Comparison of ENCODE assay signal across 28 mouse cellular contexts in the genomic region with DNA sequence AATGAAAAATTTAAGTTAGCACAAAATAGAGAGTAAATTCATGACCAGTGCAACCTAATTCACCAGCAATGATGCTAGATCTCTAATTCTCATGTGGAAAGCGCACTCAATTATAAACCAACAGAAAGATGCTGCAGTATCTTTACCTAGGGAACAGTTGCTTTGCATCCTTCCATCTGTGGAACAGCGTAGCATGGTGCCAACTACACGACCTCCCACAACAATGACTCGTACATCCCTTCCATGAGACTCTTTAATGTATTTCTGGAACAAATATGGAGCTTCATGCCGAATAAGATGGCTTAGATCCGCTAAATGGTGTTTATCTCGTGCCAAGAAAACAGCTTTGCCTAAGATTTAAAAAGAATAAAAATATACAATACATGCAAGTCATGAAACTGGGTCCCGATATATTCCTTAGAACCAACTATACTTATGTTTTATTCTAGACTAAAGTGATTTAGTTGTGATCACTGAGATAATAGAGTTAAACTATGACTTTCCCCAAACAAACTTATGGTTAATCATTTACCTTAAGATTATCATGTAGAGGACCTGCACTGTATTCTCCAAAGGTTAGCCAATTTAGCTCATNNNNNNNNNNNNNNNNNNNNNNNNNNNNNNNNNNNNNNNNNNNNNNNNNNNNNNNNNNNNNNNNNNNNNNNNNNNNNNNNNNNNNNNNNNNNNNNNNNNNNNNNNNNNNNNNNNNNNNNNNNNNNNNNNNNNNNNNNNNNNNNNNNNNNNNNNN. TPM values are rescaled to one million over a fixed set of nuclear protein-coding genes. Genes with fewer than 3 reads are reported as not detected.
DNase-seq lines count a peak whose midpoint lies in the region; ATAC-seq and TF ChIP-seq lines count a peak whose summit lies in the region.
"Had no signal": no experiment of that assay in that cellular context is flagged by ENCODE, and none has a peak within 500 bp of the region (broad histone marks: within the 10 kb centered on the region; RNA-seq: fewer than 3 reads in every experiment).

No protein-coding gene starts in this region.

- H3K27me3 ChIP-seq in liver, adult 2 months (ENCODE audit: control insufficient read depth, insufficient read depth, low read length) = peaks cover 2% of the 10 kb centered on the region; the same call in 1 of the 2 replicates
- no peaks in the 10 kb centered on the region for H3K27me3 ChIP-seq in liver, embryonic 12.5 days (replicated peaks)
- H3K27me3 ChIP-seq: embryonic facial prominence, embryonic 15.5 days; heart, embryonic 15.5 days; hindbrain, embryonic 13.5 days had no signal

- no peak overlapping the region for H3K27ac ChIP-seq in liver, adult 2 months (replicated peaks; ENCODE audit: insufficient read depth, low read depth, low read length)
- H3K27ac ChIP-seq in liver, embryonic 12.5 days = no peak overlapping the region
- H3K27ac ChIP-seq: embryonic facial prominence, embryonic 15.5 days; forebrain, embryonic 10.5 days; heart, adult 2 months; heart, embryonic 15.5 days; hindbrain, embryonic 13.5 days had no signal

- H3K79me2 ChIP-seq in liver, adult 2 months (ENCODE audit: control insufficient read depth, insufficient read depth, low read length) = no peaks in the 10 kb centered on the region

- TF ChIP-seq POLR2A in liver, adult 2 months (IDR thresholded peaks at IDR 0.05; ENCODE audit: extremely low read depth, insufficient read depth, low read length) = no peak

- no peaks in the 10 kb centered on the region for H3K4me1 ChIP-seq in liver, adult 2 months (ENCODE audit: control insufficient read depth, insufficient read depth, low read length)
- H3K4me1 ChIP-seq in liver, embryonic 12.5 days = no peaks in the 10 kb centered on the region
- H3K4me1 ChIP-seq: embryonic facial prominence, embryonic 15.5 days; forebrain, embryonic 10.5 days; heart, embryonic 15.5 days; hindbrain, embryonic 13.5 days had no signal

- no peaks in the 10 kb centered on the region for H3K9me3 ChIP-seq in liver, embryonic 12.5 days (replicated peaks)
- H3K9me3 ChIP-seq: embryonic facial prominence, embryonic 15.5 days; forebrain, embryonic 10.5 days; G1E; heart, embryonic 15.5 days; hindbrain, embryonic 13.5 days had no signal

- 63% methylated on average over 8 of the region's 8 CpGs for WGBS in liver, adult 2 months
- 76% methylated on average over 8 of the region's 8 CpGs for WGBS in liver, embryonic 12.5 days (ENCODE audit: insufficient replicate concordance)

- no peak overlapping the region for H3K4me3 ChIP-seq in liver, adult 2 months (ENCODE audit: insufficient read depth, low read depth, low read length)
- H3K4me3 ChIP-seq in liver, embryonic 12.5 days = no peak overlapping the region
- H3K4me3 ChIP-seq: embryonic facial prominence, embryonic 15.5 days; erythroblast, embryonic 14.5 days; forebrain, embryonic 10.5 days; heart, adult 2 months; heart, embryonic 15.5 days; hindbrain, embryonic 13.5 days had no signal

- no peak overlapping the region for H3K4me2 ChIP-seq in liver, embryonic 12.5 days
- H3K4me2 ChIP-seq: embryonic facial prominence, embryonic 15.5 days; heart, embryonic 11.5 days; heart, embryonic 15.5 days; hindbrain, embryonic 13.5 days had no signal

- no peak for DNase-seq in frontal cortex, postnatal 10 days (ENCODE audit: low spot score in 2 of 2)
- DNase-seq in liver, adult 2 months (ENCODE audit: extremely low read depth, low read depth, low spot score) = peak; percentile 60
- peak; percentile 19 to 25 for DNase-seq in right cerebral cortex, adult 2 months (ENCODE audit: low spot score in 2 of 2)
- DNase-seq in right cerebral cortex, postnatal 36 days (ENCODE audit: low spot score in 2 of 2) = no peak
- DNase-seq in gastrocnemius, postnatal 10 days = no peak
- DNase-seq: adrenal gland, adult 8-10 months; adrenal gland, postnatal 36 days; B cell, adult 2 months; cerebellum, adult 11 months; cerebellum, adult 8-10 months; cerebellum, postnatal 14 days; embryo, embryonic 11 days; gastrocnemius, postnatal 14 days; heart, adult 2 months; heart, postnatal 14 days had no signal

- H3K9ac ChIP-seq in liver, adult 2 months (ENCODE audit: low read depth, low read length) = no peak overlapping the region
- no peak overlapping the region for H3K9ac ChIP-seq in liver, embryonic 12.5 days
- H3K9ac ChIP-seq: embryonic facial prominence, embryonic 15.5 days; heart, embryonic 15.5 days; hindbrain, embryonic 13.5 days had no signal

- TF ChIP-seq CTCF in liver, adult 2 months (IDR thresholded peaks at IDR 0.05; ENCODE audit: low read depth, low read length) = no peak

- no peaks in the 10 kb centered on the region for H3K36me3 ChIP-seq in liver, adult 2 months (ENCODE audit: control insufficient read depth, insufficient read depth, low read length)
- H3K36me3 ChIP-seq in liver, embryonic 12.5 days = no peaks in the 10 kb centered on the region
- H3K36me3 ChIP-seq: G1E; heart, embryonic 15.5 days had no signal

- peak; percentile 59 for ATAC-seq in frontal cortex, adult (ENCODE audit: low TSS enrichment)
- no peak for ATAC-seq in liver, embryonic 12.5 days
- ATAC-seq: CD4-positive, CD25-positive, alpha-beta regulatory T cell, adult 4 months; forebrain, embryonic 14.5 days had no signal

RNA-seq across cellular contexts. Expression of gene Rimklb, which starts 39.4 kb away (rescaled TPM):
- total RNA-seq in liver, adult 2 months (2014; rRNA removed) = not detected in 2 replicates
- polyA plus RNA-seq in liver, adult 2 months (2012; rRNA removed) = not detected in 2 replicates
- 2.1 and 3.1 TPM in 2 replicates for polyA plus RNA-seq in liver, embryonic 12.5 days (2016; fragmentation: Nextera tagmentation; extraction: Ambion mirVana)
- total RNA-seq in gastrocnemius, postnatal 10 days (2021) = 1 to 10 TPM; 2.1 to 2.6 TPM
- total RNA-seq: common myeloid progenitor, adult 5-6 weeks; heart, adult 2 months; hematopoietic stem cell, adult 5-6 weeks had no signal
- polyA plus RNA-seq: erythroblast, embryonic 14.5 days had no signal

RNA-seq across cellular contexts. Expression of gene Mfap5, which starts 46.5 kb away (rescaled TPM):
- 0.18 and 0.47 TPM in 2 replicates for total RNA-seq in liver, adult 2 months (2014; rRNA removed)
- polyA plus RNA-seq in liver, adult 2 months (2012; rRNA removed) = 0.31 TPM in 1 of 2 replicates, not detected in the other
- polyA plus RNA-seq in liver, embryonic 12.5 days (2016; fragmentation: Nextera tagmentation; extraction: Ambion mirVana) = 0.48 and 0.68 TPM in 2 replicates
- 100 to 1,000 TPM; 115 to 141 TPM for total RNA-seq in gastrocnemius, postnatal 10 days (2021)
- total RNA-seq: common myeloid progenitor, adult 5-6 weeks; hematopoietic stem cell, adult 5-6 weeks had no signal
- polyA plus RNA-seq: CD4-positive, CD25-positive, alpha-beta regulatory T cell, adult 4 months; erythroblast, embryonic 14.5 days; G1E had no signal

Comparison
In these comparisons a context has a peak if more than half of its experiments do, and no peak if none do; other contexts are left out.
1. DNase-seq: peak in liver, adult 2 months (single experiment) and right cerebral cortex, adult 2 months (2 of 2); none in frontal cortex, postnatal 10 days (0 of 2), right cerebral cortex, postnatal 36 days (0 of 2) and gastrocnemius, postnatal 10 days (single experiment).
2. RNA of gene Mfap5, which starts 46.5 kb away (total RNA-seq): 115 to 141 TPM in gastrocnemius, postnatal 10 days; 0.18 to 0.47 TPM in liver, adult 2 months; every median in the first group is over 10 times any median in the second.